Mouse (Mus musculus) layer of hippocampus, adult 9-11 months (tissue): ENCODE measurements around the gene Trim8.

Experiments
- DNase-seq: peaks from one replicate; pipeline ENCODE4 v3.0.0; 2022

Gene Trim8

DNA sequence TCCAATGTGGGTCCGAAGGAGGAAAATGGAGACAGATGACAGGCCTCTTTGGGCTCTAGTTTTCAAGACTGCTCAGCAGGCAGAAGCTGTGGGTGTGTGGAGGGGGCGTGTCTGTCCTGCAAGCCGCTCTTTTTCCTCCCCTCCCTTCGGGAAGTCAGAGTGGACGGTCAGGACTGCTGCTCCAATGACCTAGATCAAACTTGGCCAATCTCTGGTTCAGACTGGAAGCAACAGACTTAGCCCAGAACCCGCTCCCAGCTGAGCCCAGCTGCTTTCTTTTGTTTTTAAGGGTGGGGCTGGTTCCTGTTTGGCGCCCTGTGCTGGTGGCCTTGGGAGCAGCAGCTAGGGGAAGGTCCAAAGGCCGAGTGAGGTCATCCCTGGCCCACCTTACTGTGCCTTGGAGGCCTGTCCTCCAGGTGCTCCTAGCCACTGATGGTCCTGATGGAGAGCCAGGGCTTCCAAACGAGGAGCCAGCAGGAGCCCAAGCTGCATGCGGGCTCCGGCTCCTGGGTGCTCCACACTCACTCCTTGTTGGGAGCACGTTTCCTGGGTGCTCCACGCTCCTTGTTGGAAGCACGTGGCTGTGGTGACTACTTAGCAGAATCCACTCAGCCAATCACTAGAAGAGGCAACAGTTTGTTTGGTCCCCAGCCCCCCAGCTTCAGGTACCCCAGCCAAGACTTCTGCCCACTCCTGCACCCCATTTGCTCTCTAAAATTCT lies 23.3 kb downstream of the Trim8 start:
- DNase-seq = peak; percentile 22

DNA sequence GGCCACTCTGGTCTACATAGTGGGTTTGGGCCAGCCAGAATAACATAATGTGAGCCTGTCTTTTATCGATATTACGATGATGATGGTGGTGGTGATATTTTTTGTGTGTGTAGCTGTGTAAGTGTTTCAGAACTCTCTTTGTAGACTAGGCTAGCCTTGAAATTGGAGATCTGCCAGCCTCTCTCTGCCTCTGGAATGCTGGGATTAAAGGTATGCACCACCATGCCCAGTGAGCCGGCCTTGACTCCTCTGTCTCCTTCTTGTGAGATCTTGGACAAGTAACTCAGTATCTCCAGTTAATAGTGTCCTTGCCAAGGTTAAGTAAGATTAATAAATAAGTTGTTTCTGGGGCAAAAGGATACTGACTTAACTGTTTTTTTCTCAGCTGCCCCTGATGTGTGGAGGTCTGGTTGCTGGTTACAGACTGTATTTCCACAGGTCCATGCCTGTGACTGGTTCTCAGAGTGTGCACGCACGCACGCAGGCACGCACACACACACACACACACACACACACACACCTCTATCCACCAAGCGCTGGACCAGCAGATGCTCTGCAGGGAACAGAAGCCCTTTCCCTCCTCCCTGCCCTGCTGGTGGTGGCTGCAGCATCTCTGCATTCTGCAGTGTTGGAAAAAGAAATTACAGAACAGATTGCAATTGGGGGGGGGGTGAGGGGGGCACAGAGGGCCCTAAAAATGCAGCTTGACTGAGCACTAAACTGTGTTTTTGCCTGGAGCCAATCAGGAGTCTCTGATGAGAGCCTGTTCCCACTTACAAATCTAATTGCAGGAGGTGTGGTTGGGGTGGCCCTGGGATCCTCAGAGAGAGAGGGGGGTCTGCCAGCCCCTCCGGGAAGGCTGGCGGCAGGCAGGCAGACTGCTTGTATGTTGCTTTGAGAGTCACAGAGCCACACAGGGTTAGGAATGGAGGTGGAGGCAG lies 24.5 kb downstream of the Trim8 start:
- DNase-seq = no peak

DNA sequence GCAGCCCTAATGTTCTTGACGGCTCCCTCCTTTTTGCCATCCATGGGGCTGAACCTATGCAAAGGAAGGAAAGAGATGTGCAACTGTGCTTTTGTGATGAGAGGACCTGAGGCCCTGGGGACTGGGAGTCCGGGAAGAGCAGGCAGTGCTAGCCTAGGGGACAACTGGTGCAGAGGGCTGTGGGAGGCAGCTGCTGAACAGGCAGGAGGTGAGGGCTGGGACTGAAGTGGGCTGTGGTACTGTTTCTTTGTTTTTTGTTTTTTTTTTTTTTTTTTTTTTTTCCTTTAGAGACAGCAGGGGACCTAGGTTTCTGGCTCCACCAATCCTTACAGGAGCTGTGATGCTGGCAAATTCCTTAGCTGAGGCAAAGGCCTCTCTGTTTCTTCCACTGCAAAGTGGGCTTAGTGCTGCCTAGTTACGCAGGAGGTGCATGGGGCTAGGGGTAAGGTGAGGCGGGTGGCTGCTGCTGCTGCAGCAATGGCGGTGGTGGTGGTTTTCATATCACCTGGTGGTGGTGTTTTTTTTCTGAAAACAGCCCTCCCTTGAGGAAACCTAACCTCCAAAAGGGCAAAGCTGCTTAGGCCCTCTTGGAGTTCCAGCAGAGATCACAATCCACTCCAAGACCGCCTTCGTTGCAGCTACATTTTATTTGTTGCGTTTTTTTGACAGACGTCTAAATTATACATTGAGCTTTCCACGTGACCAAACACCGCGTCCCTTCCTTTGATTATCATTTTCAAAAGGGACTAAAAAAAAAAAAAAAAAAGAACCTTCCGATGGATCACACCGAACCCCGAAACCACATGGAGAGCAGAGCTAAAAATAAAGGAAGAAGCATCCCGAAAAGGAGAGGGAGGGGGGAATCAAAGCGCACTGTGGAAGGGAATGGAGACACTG lies 26.4 kb downstream of the Trim8 start:
- DNase-seq = peak; percentile 18

DNA sequence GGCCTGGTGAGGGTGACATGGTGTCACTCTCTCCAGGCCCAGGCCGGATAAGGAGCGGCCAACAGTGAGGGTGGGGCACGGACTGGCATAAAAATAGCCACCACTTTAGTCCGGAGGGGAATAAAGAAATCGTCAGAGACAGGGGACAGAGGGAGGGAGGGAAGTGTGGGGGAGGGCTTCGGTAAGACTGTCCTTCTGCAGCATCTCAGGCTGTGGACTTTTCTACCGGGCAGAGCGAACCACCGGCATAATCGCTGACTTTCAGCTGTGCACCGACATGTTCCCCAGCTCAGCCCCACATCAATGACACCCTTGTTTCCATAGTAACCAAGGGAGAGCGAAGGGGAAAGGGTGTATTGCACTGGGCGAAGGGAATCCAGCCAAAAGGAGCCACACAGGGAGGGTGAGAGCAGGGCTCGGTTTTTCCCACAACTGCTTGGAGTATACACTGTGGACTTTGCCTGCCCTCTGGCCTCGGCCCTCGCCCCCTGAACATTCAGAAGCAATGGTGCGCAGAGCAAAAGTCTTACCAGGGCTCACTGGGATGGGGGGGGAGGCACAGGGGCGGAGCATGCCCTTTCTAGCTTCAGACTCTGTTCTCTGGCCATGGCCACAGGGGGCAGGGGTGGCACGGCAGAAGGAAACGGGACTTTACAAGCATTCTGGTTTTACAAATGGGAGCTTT lies 27.2 kb downstream of the Trim8 start:
- DNase-seq = peak; percentile 70

DNA sequence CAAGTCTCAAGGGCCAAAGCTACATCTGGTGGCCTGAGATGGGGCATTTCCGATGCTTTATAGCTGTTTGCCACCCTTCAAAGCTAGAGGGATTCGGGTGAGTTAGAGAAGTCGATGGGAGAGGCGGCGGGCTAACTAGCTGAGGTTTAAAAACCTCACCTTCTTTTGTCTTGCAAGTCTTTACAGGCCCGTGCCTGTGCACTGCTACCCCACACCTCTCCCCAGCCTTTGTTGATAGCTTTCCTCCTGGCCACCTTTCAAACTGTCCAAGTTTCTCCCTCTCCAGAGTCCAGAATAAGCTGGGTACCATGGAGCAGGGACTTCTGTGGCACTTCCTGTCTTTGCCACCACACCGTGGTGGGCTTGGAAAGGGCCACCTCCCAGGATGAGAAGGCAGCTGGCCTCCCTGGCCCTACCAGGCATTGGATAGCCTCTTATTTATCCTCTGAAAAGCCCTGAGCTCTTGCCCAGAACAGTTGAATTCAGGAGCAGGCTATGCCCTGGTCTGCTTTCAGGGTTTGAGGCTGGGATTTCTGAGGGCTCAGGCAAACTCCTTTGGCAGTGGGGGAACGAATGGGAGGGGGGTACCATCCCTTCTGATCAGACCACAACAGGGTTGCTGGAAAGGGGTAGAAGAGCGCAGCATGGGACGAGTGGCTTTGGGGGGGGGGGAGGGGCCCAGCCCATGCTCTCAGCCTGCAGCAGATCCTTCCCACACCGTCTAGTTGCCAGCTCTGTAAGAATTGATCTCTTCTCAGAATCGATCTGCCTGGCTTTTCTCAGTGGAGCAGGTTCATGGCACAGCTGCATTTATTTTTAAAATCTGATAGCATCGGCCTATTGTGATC lies 28.3 kb downstream of the Trim8 start:
- DNase-seq = no peak

DNA sequence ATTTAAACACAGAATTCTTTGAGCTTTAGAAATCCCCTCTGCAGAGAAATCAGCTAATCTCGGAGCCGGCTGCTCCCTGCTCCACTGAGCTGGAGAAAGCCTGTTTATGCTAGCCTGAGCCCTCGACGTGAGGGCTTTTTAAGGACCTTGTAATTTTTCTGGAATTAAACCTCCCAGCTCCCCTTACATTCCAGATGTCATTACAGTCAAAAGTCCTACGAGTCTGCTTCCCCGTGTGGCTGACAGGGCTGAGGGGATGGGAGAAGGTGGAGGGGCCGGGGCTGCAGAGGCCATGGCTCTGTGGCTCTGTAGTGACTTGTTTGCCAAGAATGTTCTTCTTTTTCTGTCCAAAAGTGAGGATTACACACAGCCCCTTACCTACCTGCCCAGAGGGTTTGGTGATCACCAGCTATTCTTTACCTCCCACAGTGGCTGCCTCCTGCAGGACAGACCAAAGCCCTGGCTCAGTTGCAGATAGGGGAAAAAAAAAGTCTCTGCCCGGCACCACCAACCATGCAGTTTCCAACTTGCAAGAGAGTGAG lies 29.0 kb downstream of the Trim8 start:
- DNase-seq = no peak

DNA sequence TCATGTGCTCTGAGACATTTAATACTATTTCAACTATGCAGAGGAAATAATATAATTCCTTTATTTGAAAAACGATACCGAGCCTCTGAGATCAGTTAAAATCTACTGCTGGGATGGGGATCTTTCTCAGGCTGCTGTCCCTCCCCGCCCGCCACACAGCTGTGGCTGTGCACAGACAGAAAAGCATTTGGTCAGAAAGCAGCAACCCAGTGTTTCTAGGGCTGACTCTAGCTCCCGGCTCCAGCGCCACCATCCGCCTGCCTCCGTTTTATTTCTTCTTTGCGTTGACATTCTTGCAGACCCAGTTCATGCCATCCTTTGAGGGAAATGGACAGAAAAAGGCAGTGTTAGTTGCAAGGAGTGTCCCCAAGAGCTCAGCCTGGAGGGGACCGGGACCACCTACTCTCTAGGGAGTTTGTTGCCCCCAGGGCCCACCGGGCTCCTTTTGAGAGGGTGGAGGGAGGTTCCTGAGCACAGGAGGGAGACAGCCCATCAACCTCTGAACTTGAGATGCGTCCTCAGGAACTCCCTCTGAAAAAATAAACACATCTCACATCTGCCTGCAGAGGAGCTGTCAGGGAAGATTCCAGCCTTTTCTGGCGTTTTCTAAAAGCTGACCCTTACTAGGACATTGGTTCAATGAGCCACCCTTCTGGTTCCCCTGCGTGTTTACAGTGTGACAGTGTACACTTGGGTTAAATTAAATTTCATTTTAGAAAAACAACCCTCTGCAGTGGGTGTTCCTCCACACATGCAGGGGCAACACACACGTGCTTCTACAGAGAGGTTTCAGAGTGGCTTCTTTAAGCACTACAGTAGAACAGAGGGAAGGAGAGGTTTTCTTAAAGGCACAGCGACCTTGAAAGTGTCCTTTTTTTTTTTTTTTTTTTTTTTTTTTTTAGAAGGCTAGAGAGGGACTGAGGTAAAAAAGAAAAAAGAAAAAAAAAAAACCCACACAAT lies 29.8 kb downstream of the Trim8 start:
- no peak for DNase-seq

DNA sequence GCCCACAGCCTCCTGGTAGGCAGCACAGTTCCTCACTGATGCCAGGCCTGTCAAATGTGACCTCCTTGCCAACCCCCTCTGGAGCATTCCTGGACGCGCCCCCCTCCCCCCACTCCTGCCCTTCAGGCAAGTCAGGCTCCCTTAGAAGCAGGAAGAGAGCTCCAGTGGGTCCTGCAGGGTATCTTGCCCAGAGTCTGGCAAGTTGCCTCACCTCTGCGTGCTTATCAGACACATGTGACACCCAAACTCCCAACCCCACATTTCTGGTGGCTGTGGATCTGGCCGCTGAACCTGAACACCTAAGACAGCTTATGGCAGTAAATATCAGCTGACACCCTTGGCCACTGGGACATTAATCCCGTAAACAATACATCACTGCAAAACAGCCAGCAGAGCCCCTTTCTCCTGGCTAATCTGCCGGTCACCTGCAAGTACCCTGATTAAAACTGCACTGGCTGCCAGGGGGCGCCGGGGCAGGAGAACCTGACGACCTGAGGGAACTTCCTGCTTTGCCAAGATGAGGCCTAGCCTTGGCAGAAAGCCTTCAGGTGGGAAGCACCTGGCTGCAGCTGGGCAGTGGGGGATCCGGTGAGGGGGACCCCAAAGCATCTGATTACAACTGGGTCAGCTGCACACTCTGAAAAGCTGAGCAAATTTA lies 30.7 kb downstream of the Trim8 start:
- no peak for DNase-seq

DNA sequence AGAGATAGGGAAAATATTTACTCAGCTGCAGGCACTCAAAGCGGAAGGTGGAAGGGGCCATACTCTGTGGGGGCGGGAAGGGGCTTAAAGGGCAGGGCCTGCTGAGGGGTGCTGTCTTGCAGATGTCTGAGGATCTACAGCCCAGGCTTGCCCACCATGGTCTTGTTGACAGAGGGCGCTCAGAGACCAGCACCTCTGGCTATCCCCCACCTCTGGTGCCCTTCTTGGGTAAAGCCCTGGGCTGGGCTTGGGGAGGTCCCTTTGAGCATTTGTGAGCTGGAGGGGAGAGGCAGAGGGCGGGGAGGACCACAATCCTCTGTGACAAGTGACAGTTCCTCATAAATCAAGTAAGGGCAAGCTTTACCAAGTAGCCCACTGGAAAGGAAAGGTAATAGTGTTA lies 31.6 kb downstream of the Trim8 start:
- no peak for DNase-seq

DNA sequence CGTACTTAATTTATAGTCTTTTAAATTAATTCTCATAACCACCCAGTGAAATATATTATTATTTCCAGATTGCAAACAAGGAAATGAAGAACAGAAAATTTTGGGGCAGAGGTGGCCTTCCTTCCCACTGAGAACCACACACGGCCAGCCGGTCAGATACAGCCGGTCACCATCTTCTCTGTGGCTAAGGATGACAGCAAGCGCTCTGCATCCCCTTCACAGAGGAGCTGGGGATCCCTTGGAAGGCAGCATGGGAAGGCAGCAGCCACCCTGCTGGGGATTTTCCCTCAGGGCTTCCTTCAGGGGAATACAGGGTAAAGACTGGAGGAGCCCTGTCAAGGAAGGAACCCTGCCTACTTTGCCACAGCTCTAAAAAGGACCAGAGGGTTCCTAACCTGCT lies 32.0 kb downstream of the Trim8 start:
- no peak for DNase-seq

DNA sequence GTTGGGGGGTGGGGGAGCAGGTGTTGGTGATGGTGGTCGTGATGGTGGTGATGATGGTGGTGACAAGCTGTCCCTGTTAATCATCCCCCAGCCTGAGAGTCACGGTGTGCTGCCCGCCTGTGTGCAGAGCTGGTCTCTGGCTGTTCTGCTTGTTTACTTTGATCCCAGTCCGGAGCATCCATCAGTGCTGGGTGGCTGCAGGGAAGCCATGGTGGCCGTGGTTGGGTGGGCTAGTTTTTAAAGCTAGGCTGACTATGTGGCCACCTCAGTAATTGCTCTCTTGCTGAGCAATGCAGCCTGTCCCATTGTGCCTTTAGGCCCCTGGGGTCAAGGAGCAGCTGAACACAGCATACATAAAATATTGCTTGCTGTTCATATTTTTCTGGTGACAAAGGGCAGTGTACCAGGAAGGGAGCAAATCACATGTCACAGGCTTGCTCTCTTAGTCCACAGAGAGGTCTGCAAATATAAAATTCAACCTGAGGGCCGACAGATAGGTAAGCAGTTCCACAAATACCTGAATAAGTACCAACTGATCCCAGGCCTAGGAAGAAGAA lies 33.1 kb downstream of the Trim8 start:
- no peak for DNase-seq

DNA sequence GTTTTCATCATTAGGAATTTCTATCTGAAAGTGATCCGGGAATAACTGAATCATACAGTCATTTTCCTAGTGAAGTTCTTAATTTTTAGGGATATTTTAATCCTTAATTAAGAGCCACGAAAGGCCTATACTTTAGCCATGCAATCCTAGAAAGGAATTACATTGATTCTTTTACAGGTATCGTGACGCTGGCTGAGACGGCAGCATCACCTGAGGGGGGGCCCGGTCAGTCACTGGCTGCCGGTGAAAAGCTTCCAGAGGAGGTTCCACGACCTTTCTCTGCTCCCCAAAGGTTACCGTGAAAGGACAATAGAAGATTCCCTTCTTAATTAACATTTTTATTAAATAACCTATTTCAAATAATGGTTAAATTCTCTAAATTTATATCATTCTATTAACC lies 35.9 kb downstream of the Trim8 start:
- no peak for DNase-seq

DNA sequence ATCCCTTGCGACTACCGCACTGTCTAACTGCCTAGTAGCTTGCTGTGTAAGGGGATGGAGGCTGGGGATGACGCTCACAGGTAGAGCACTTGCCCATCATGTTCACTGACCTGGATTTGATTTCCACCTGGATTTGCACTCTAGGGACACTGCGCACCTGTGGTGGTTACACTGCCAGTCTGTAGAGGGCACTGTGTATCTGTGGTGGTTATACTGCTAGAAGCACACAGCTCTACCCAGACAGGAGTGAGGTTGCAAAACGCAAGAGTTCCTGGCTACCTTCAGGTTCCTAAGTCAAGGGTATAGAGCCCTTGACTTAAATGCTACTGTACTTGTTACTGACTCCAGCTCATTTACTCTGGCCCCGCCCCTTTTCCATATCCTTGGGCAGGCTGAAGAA lies 36.7 kb downstream of the Trim8 start:
- DNase-seq = no peak

DNA sequence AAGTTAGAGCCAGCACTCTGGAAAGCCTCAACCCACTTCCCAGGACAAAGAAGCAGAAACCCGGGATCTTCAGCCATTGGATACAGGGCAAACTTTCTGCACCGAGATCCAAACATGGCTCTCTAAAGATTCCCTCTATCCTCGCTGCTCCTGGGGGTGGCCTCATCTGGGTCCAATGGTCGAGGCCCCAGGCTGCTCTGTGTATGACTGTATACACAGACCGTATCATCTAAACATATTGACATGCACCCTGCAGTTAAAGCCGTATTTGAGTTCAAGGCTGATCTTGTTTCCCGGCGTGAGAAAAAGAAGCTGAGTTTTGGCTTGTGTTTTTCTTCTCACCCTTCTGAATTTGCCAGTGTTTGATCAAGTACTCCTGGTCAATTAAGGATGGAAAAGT lies 41.2 kb downstream of the Trim8 start:
- DNase-seq = no peak

DNA sequence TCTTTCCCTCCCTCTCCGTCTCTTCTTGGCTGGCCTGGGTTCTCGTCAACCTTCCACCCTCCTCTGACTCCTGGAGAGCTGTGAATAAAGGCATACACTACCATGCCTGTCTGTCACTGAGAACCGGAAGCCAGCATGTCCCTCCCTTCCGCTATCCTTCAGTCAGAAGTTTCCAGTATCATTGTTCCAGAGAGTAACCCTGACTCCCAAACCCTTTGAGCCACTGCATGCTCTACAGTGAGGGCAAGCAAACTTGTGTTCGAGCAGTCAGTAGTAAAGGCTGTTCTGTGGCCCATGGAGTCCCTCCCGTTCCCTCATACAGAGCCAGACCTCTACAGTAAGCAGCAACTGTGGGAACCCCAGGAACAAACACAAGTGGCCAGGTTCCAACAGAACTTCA lies 46.1 kb downstream of the Trim8 start:
- no peak for DNase-seq

DNA sequence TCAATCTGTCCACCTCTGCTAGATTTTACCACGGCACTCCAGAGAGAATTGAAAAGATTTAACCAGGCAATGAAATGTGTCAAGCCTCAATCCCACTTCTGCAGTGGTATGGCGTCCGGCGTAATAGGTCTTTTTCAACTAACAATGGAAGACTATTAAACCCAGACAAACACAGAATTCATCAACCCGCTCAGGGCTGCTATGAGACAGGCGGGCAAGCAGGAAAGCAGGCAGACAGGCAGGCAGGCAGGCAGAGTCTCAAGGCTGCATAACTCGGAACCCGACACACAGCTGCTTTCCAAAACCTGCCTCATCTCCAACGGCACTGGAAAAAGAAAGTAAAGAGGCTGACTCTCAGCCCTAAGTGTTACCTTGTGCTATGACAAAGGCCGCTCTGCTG lies 46.6 kb downstream of the Trim8 start:
- no peak for DNase-seq

DNA sequence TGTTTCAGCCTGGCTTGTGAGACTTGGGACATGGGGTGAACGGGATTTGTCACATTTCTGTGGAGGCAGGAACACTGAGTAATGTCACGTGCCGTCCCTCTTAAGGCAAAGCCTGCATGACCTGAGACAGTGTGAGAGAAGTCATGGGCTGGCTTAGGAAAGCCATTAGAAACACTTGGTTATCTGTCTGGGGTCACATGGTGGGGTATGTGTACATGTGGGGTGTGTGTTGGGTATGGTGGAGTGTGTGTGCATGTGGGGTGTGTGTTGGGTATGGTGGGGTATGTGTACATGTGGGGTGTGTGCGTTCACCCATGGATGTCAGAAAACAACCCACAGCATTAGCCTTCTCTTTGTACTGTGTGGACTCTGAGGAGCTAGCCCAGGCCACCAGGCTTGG lies 48.9 kb downstream of the Trim8 start:
- no peak for DNase-seq

DNA sequence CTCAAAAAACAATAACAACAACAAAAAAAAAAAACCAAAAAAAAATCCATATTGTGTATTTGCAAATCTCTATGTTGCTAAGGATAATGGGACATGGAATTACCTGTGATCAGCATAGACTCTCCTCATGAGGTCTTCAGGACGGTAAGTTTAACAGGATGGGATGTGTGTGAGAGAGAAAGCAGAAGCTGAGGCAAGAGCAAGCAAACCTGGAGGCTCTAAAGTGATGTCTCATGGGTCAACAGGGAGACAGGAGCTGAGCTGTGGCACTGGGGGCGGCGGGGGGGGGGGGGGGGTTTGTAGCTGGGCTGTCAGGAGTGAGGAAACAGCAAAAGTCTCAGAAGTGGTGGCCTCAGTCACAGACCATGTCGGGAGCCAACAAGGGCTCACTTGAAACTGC lies 51.0 kb downstream of the Trim8 start:
- DNase-seq = no peak

DNA sequence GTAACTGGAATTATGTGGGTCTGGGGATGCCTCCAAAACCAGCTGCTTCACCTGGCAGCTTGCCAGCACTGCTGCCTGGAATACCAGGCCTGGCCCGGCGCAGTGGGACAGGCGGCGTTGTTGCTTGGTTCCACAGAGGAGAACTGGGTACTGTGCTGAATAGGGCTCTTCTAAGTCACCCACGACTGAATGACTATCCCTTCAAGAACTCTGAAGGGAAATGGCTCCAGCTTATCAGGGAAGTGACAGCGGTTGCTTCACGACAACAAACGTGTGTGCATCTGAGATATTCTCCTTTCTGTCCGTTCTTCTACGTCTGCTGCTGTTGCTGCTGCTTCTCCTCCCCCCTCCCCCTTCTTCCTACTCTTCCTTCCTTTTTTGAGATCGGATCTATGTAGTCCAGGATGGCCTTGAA lies 52.0 kb downstream of the Trim8 start:
- DNase-seq = peak; percentile 62
